Mouse (Mus musculus): Measurements from ENCODE around the gene Dcdc2b. TPM values are rescaled to one million over a fixed set of nuclear protein-coding genes. Genes with fewer than 3 reads are reported as not detected.

The Dcdc2b gene
- polyA plus RNA-seq, 1 experiment = 12.6 TPM

GRCm38 (mm10) chr4:129618786-129619691 is 5.0 kb upstream of the Dcdc2b start, which contains the start of gene Iqcc:
Iqcc (minus strand) TSS chr4:129619099.
- 3% methylated on average over 44 of the region's 44 CpGs for WGBS
- peaks cover 5% of the 10 kb centered on the region; the same call in 1 of the 2 replicates for H3K4me1 ChIP-seq (ENCODE audit: control insufficient read depth, insufficient read depth, low read length)
- TF ChIP-seq POLR2A (IDR thresholded peaks at IDR 0.05; ENCODE audit: borderline replicate concordance, control insufficient read depth, low read depth, low read length) (peak; percentile 96; the same call in 1 of the 2 replicates), CTCF (IDR thresholded peaks at IDR 0.05; ENCODE audit: control insufficient read depth, insufficient read depth, low read length) (peak; percentile 4; the same call in 1 of the 2 replicates)
- peak within 1 kb of the TSS; percentile 78 for H3K4me3 ChIP-seq (replicated peaks; ENCODE audit: control insufficient read depth, low read depth, low read length)
- peak within 1 kb of the TSS; percentile 73 for H3K27ac ChIP-seq (ENCODE audit: control insufficient read depth, insufficient read depth, low read depth, low read length, poor library complexity)

GRCm38 (mm10) chr4:129618031-129618430 is 4.0 kb upstream of the Dcdc2b start:
- H3K4me1 ChIP-seq (ENCODE audit: control insufficient read depth, insufficient read depth, low read length) = peaks cover 5% of the 10 kb centered on the region; the same call in 1 of the 2 replicates
- TF ChIP-seq CTCF (IDR thresholded peaks at IDR 0.05; ENCODE audit: control insufficient read depth, insufficient read depth, low read length) (no peak), POLR2A (IDR thresholded peaks at IDR 0.05; ENCODE audit: borderline replicate concordance, control insufficient read depth, low read depth, low read length) (no peak)
- no peak overlapping the region for H3K27ac ChIP-seq (ENCODE audit: control insufficient read depth, insufficient read depth, low read depth, low read length, poor library complexity)
- WGBS = 92% methylated on average over 5 of the region's 5 CpGs
- H3K4me3 ChIP-seq (replicated peaks; ENCODE audit: control insufficient read depth, low read depth, low read length) = no peak overlapping the region

- no peak overlapping the region for H3K4me3 ChIP-seq (replicated peaks; ENCODE audit: control insufficient read depth, low read depth, low read length)
- H3K27ac ChIP-seq (ENCODE audit: control insufficient read depth, insufficient read depth, low read depth, low read length, poor library complexity) = no peak overlapping the region
- H3K4me1 ChIP-seq (ENCODE audit: control insufficient read depth, insufficient read depth, low read length) = peaks cover 1% of the 10 kb centered on the region; the same call in 1 of the 2 replicates
- TF ChIP-seq POLR2A (IDR thresholded peaks at IDR 0.05; ENCODE audit: borderline replicate concordance, control insufficient read depth, low read depth, low read length) (no peak), CTCF (IDR thresholded peaks at IDR 0.05; ENCODE audit: control insufficient read depth, insufficient read depth, low read length) (no peak)
- WGBS = 90% methylated on average over 7 of the region's 7 CpGs
Measured at GRCm38 (mm10) chr4:129617121-129617641, 3.1 kb upstream of the Dcdc2b start.

- TF ChIP-seq POLR2A (IDR thresholded peaks at IDR 0.05; ENCODE audit: borderline replicate concordance, control insufficient read depth, low read depth, low read length) (no peak), CTCF (IDR thresholded peaks at IDR 0.05; ENCODE audit: control insufficient read depth, insufficient read depth, low read length) (no peak)
- peaks cover 1% of the 10 kb centered on the region; the same call in 1 of the 2 replicates for H3K4me1 ChIP-seq (ENCODE audit: control insufficient read depth, insufficient read depth, low read length)
- WGBS = 95% methylated on average over 3 of the region's 3 CpGs
- H3K27ac ChIP-seq (ENCODE audit: control insufficient read depth, insufficient read depth, low read depth, low read length, poor library complexity) = no peak overlapping the region
- H3K4me3 ChIP-seq (replicated peaks; ENCODE audit: control insufficient read depth, low read depth, low read length) = no peak overlapping the region
Measured at GRCm38 (mm10) chr4:129616631-129617030, 2.6 kb upstream of the Dcdc2b start.

- WGBS = 88% methylated on average over 9 of the region's 9 CpGs
- Histone ChIP-seq H3K4me3 (replicated peaks; ENCODE audit: control insufficient read depth, low read depth, low read length) (no peak overlapping the region), H3K4me1 (ENCODE audit: control insufficient read depth, insufficient read depth, low read length) (peaks cover 1% of the 10 kb centered on the region; the same call in 1 of the 2 replicates), H3K27ac (ENCODE audit: control insufficient read depth, insufficient read depth, low read depth, low read length, poor library complexity) (no peak overlapping the region)
- TF ChIP-seq POLR2A (IDR thresholded peaks at IDR 0.05; ENCODE audit: borderline replicate concordance, control insufficient read depth, low read depth, low read length) = no peak
Measured at GRCm38 (mm10) chr4:129615801-129616290, 1.8 kb upstream of the Dcdc2b start.

GRCm38 (mm10) chr4:129610472-129610871 is 3.6 kb downstream of the Dcdc2b start:
- no peak overlapping the region for H3K4me3 ChIP-seq (replicated peaks; ENCODE audit: control insufficient read depth, low read depth, low read length)
- no peak overlapping the region for H3K27ac ChIP-seq (ENCODE audit: control insufficient read depth, insufficient read depth, low read depth, low read length, poor library complexity)
- TF ChIP-seq CTCF (IDR thresholded peaks at IDR 0.05; ENCODE audit: control insufficient read depth, insufficient read depth, low read length) (no peak), POLR2A (IDR thresholded peaks at IDR 0.05; ENCODE audit: borderline replicate concordance, control insufficient read depth, low read depth, low read length) (no peak)
- WGBS = 72% methylated on average over 4 of the region's 4 CpGs
- H3K4me1 ChIP-seq (ENCODE audit: control insufficient read depth, insufficient read depth, low read length) = no peaks in the 10 kb centered on the region

- Histone ChIP-seq H3K27ac (ENCODE audit: control insufficient read depth, insufficient read depth, low read depth, low read length, poor library complexity) (no peak overlapping the region), H3K4me1 (ENCODE audit: control insufficient read depth, insufficient read depth, low read length) (no peaks in the 10 kb centered on the region), H3K4me3 (replicated peaks; ENCODE audit: control insufficient read depth, low read depth, low read length) (no peak overlapping the region)
- TF ChIP-seq POLR2A (IDR thresholded peaks at IDR 0.05; ENCODE audit: borderline replicate concordance, control insufficient read depth, low read depth, low read length) (no peak), CTCF (IDR thresholded peaks at IDR 0.05; ENCODE audit: control insufficient read depth, insufficient read depth, low read length) (no peak)
- WGBS = 87% methylated on average over 4 of the region's 4 CpGs
Measured at GRCm38 (mm10) chr4:129610026-129610425, 4.0 kb downstream of the Dcdc2b start.

GRCm38 (mm10) chr4:129609139-129609631 is 4.9 kb downstream of the Dcdc2b start:
- H3K4me1 ChIP-seq (ENCODE audit: control insufficient read depth, insufficient read depth, low read length) = no peaks in the 10 kb centered on the region
- TF ChIP-seq CTCF (IDR thresholded peaks at IDR 0.05; ENCODE audit: control insufficient read depth, insufficient read depth, low read length) (no peak), POLR2A (IDR thresholded peaks at IDR 0.05; ENCODE audit: borderline replicate concordance, control insufficient read depth, low read depth, low read length) (no peak)
- H3K4me3 ChIP-seq (replicated peaks; ENCODE audit: control insufficient read depth, low read depth, low read length) = no peak overlapping the region
- whole genome bisulfite sequencing = 74% methylated on average over 12 of the region's 12 CpGs
- H3K27ac ChIP-seq (ENCODE audit: control insufficient read depth, insufficient read depth, low read depth, low read length, poor library complexity) = no peak overlapping the region; the same call in 1 of the 2 replicates
